Mouse (Mus musculus) kidney, postnatal 4 days (tissue): Measurements from ENCODE around the gene Snrnp40.

ENCODE experiments used
- DNase-seq, 2 experiments: peaks; one replicate each; pipeline ENCODE4 v3.0.0; 2021; ENCODE audit warnings: mixed read lengths in 2 of 2

Snrnp40 gene

GRCm38 (mm10) chr4:130359486-130360237 lies at the start of gene Snrnp40, which contains the start of gene Zcchc17:
Snrnp40 (plus strand) TSS chr4:130360132.
Zcchc17 (minus strand) TSS chr4:130359943.
- peak; percentile 99 for DNase-seq

- no peak for DNase-seq
Observed at GRCm38 (mm10) chr4:130312526-130312925, 47.4 kb upstream of the Snrnp40 start.

- DNase-seq: no peak
Observed at GRCm38 (mm10) chr4:130313552-130313951, 46.4 kb upstream of the Snrnp40 start.

GRCm38 (mm10) chr4:130315771-130316527 lies 44.0 kb upstream of the Snrnp40 start:
- peak; percentile 82 to 84 for DNase-seq

DNA sequence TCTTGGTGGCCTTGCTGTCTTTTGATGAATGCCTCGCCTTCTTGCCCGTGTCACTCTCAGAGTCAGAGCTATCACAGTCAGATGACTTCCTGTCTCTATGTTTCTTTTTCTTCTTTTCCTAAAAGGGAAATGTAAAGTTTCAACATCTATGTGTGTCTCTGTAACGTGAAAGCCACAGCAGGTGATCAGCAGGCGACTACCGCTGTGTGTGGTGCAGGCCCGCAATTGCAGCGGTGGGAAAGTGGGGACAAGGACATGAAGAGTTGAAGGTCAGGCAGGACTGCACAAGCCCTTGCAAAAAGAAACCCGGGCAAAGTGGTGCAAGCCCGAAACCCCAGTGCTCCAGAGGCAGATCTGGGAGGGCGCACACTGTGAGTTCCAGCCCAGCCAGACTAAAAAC lies 43.2 kb upstream of the Snrnp40 start:
- DNase-seq: no peak

GRCm38 (mm10) chr4:130318122-130318521 lies 41.8 kb upstream of the Snrnp40 start:
- DNase-seq: no peak

DNA sequence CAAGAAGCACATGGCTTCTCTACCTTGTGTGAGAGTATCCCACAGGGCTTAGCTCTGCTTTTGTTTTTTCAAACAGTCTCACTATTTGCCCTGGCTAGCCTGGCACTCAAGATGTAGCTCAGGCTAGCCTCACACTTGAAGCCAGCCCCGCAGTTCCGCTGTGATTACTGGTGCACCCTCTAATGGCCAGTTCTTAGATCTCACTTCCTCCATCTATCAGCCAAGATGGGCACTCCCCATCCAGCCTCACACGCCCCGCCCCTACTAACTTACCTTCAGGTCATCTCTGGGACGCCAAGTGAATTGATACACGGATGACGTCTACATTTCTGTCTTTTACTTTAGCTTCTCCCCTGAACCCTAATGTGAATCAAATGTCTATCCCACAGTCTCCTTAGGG lies 40.4 kb upstream of the Snrnp40 start:
- no peak for DNase-seq

DNA sequence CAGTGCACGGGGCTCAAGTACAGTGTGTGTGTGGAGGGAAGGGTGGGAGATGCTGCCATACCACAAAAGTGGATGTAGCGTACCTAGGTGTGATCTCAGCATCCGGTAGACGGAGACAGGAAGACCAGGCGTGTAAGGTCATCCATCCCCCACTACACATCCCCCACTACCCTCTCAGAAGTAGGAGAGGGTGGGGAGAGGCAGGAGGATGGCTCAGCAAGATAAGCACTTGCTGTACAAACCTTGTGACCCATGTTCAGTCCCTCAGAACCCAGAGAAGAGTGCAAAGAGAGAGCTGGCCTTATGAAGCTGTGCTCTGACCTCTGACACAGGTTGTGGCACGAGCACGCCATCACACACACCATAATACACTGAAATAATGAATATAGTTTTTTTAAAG lies 38.3 kb upstream of the Snrnp40 start:
- no peak for DNase-seq

DNA sequence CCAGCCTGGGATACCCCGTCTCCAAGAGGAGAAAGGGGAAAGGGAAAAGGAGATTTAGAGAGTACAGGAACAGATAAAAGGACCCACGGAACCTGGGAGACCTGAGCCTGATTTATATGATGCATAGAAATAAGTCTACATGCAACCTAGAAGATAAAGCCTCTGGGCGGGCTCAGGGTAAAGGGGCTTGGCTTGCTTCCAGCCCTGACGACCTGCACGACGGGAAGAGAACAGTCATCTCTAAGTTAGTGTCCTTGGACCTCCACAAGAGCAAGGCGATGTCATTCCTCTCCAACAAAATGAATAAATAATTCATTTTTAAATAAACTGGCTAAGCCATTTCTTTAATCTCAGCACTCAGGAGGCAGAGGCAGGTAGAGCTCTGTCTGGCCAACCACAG lies 37.4 kb upstream of the Snrnp40 start:
- DNase-seq: no peak

DNA sequence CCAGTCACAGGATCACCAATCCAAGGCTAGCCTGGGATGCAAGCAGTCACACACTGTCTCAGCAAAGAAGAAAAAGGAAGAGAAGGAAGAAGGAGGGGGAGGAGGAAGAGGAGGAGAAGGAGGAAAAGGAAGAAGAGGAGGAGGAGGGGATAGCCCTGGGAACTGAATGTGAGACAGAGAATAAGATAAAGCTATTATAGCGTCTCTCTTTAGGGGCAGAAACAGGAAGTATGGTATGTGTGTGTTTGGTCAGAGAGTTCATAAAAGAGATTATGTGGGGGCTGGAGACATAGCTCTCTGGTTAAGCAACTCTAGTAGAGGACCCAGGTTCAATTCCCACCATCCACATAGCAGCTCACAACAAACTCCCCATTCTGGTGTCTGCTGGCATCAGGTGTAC lies 36.8 kb upstream of the Snrnp40 start:
- no peak for DNase-seq

DNA sequence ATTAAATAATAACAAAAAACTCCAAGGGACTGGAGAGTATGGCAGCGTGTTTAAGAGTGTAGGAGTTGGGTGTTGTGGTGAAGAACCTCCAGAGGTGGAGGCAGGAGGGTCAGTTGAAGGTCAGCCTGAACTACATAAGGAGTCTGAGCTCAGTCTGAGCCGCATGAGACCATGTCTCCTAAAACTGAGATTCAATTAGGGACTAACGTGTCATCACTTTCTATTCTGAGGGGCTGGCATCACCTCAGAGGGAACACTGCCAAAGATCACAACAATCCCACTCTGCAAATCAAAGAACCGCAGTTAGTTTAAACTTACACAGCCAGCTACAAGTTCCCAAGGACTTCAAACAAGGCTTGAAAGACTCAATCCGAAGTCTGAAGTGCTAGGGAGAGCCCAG lies 36.3 kb upstream of the Snrnp40 start:
- no peak for DNase-seq

DNA sequence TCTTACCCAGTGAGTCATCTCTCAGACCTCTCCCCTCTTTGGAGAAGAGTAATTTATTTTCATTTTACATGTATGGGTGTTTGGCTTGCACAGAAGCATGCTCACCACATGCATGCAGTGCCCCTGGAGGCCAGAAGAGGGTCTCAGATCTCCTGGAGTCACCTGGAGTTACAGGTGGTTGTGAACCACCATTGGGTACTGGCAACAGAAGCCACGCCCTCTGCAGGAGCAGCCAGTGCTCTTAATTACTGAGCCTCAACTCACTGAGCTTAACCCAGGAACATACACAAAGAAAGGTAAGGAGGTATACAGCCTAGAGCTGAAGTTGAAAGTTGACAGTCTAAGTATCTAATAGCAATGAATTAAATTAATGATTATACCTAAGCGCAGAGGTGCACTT lies 34.5 kb upstream of the Snrnp40 start:
- DNase-seq: no peak

- peak; percentile 52 to 59 for DNase-seq
Observed at GRCm38 (mm10) chr4:130327366-130327765, 32.6 kb upstream of the Snrnp40 start.

DNA sequence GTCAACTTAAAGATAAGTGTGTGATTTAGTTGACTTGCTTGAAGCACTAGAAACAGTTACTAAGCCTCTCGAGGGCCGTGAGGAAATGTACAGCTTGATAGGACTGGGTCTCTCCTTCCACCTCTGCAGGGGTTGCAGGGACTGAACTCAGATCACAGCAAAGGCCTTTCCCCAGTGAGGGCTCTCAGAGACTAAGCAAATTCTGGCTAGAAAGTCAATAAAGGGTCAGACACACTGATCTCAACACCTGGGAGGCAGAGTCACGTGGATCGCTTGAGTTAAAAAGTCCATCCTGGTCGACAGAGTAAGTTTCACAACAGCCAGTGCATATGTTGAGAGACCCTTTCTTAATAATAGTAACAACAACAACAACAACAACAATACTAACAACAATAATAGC lies 24.1 kb upstream of the Snrnp40 start:
- no peak for DNase-seq

- DNase-seq: peak; percentile 56 to 57
Observed at GRCm38 (mm10) chr4:130341691-130342090, 18.2 kb upstream of the Snrnp40 start.

DNA sequence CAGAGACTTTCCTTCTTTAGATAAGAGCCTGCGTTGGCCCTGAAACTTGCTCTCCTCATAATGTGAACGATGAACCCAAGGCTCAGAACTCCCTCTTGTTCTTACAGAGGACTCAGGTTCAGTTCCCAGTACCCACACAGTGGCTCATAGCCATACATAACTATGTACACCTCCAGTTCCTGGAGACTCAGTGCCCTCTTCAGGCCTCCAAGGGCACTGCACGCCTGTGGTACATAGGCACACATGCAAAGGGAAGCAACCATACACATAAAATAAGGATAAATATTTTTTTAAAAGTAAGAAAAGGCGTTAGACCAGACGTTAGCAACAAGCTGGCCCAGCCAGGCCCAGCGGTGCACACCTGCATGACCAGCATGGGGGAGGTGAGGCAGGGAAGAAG lies 10.3 kb upstream of the Snrnp40 start:
- peak in 1 of 2 experiments; percentile 6 for DNase-seq

- DNase-seq: no peak
Observed at GRCm38 (mm10) chr4:130350690-130351422, 9.1 kb upstream of the Snrnp40 start.

- peak in 1 of 2 experiments; percentile 7 for DNase-seq
Observed at GRCm38 (mm10) chr4:130352588-130352987, 7.3 kb upstream of the Snrnp40 start.

- DNase-seq: no peak
Observed at GRCm38 (mm10) chr4:130357946-130358345, 2.0 kb upstream of the Snrnp40 start.

DNA sequence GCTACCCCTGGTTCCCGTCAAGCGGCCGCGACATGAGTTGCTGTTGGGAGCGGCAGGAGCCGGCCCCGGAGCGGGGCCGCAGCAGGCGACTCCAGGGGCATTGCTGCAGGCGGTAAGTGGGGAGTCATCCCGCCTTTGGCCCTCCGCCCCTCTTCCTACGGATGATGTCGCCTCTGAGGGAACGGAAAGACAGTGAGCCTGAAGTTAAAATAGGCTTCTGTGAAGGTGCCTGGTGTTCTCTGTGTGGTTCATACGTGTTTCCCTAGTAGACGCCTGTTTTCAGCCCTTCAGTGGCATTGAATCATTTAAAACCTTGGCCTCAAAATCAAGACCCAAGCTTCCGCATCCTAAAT lies 282 bp downstream of the Snrnp40 start:
- no peak for DNase-seq

- DNase-seq: no peak
Observed at GRCm38 (mm10) chr4:130376675-130377074, 16.7 kb downstream of the Snrnp40 start.

- no peak for DNase-seq
Observed at GRCm38 (mm10) chr4:130377500-130377899, 17.6 kb downstream of the Snrnp40 start.

DNA sequence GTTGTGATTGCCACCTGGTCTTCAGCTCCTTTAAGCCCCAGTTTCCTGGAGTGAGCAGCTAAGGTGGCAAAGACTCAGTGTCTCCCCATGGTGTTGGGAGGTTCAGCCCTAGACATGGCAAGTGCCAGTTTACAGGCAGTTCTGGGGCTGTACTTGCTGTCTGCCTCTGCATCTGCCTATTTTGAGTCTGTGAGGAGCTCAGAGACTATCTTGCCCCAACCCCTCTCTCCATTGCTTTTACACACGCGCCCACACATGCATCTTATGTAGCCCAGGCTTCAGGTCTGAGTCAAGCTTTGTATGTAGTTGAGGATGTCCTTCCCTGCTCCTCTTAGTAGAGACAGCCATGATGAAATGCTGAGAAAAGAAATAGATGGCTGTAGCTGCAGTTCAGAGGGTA lies 19.2 kb downstream of the Snrnp40 start:
- DNase-seq: no peak

GRCm38 (mm10) chr4:130380418-130380817 lies 20.5 kb downstream of the Snrnp40 start:
- no peak for DNase-seq
